Mouse (Mus musculus) ES-Bruce4 (cell line): ENCODE results near the gene Ostm1. TPM values are rescaled to one million over a fixed set of nuclear protein-coding genes. Genes with fewer than 3 reads are reported as not detected.
A peak's percentile ranks its signal among the peaks of the same experiment; 100 is the strongest.

Experiments
- H3K27ac ChIP-seq: 2 replicates; pipeline ENCODE4 v1.5.1; 2012; ENCODE audit warnings: low read length, inconsistent platforms; ENCODE audit not compliant: insufficient read depth
- H3K27me3 ChIP-seq: 2 replicates; pipeline ENCODE4 v1.6.1; 2012; ENCODE audit warnings: mild to moderate bottlenecking, low read length, inconsistent platforms; ENCODE audit not compliant: control insufficient read depth, poor library complexity, insufficient read depth, severe bottlenecking
- H3K36me3 ChIP-seq: 2 replicates; pipeline ENCODE4 v1.6.1; 2012; ENCODE audit warnings: inconsistent platforms, mild to moderate bottlenecking, low read length, moderate library complexity; ENCODE audit not compliant: control insufficient read depth, poor library complexity, insufficient read depth, severe bottlenecking
- H3K4me1 ChIP-seq: one replicate; pipeline ENCODE4 v1.8.1; 2011; ENCODE audit warnings: low read length; ENCODE audit not compliant: control insufficient read depth, insufficient read depth
- H3K4me3 ChIP-seq: 2 replicates; pipeline ENCODE4 v1.5.1; 2011; ENCODE audit warnings: low read depth, mild to moderate bottlenecking, low read length
- H3K9ac ChIP-seq: 2 replicates; pipeline ENCODE4 v1.6.1; 2012; ENCODE audit warnings: low read depth, mild to moderate bottlenecking, inconsistent platforms; ENCODE audit not compliant: poor library complexity, severe bottlenecking
- H3K9me3 ChIP-seq: replicated peaks from 2 replicates; pipeline ENCODE4 v1.6.1; 2012; ENCODE audit warnings: mild to moderate bottlenecking, low read length, inconsistent platforms; ENCODE audit not compliant: control insufficient read depth, poor library complexity, insufficient read depth, severe bottlenecking
- CTCF ChIP-seq: IDR thresholded peaks from one replicate; pipeline ENCODE4 v1.8.1; 2011; ENCODE audit warnings: low read depth, low read length
- EP300 ChIP-seq: IDR thresholded peaks from 2 replicates; pipeline ENCODE4 v1.6.1; 2011; ENCODE audit warnings: low read depth, low read length; ENCODE audit not compliant: insufficient read depth
- POLR2A ChIP-seq: IDR thresholded peaks from one replicate; pipeline ENCODE4 v1.8.1; 2011; ENCODE audit warnings: low read length; ENCODE audit not compliant: insufficient read depth
- polyA plus RNA-seq: library from polyadenylated mRNA; stranded (reverse); fragments of >200 nt; gene quantifications from 2 replicates; pipeline ENCODE4 v1.2.4, GENCODE M21; 2011; ENCODE audit warnings: low read depth; ENCODE audit not compliant: missing spikeins, insufficient read depth, insufficient read length

Ostm1 gene
- polyA plus RNA-seq, 1 experiment, result 18.6 TPM

- no peak overlapping the region for H3K9ac ChIP-seq
- peak overlapping the region; percentile 8 for H3K4me3 ChIP-seq
- H3K36me3 ChIP-seq, result no peaks in the 10 kb centered on the region
- TF ChIP-seq CTCF, result no peak
- TF ChIP-seq POLR2A, result no peak
- no peak for TF ChIP-seq EP300
- peaks cover 17% of the 10 kb centered on the region for H3K27me3 ChIP-seq
- no peaks in the 10 kb centered on the region for H3K4me1 ChIP-seq
- H3K27ac ChIP-seq, result no peak overlapping the region
- H3K9me3 ChIP-seq, result peaks cover 5% of the 10 kb centered on the region
Observed at GRCm38 (mm10) chr10:42631754-42632452, 48.3 kb downstream of the Ostm1 start.

DNA sequence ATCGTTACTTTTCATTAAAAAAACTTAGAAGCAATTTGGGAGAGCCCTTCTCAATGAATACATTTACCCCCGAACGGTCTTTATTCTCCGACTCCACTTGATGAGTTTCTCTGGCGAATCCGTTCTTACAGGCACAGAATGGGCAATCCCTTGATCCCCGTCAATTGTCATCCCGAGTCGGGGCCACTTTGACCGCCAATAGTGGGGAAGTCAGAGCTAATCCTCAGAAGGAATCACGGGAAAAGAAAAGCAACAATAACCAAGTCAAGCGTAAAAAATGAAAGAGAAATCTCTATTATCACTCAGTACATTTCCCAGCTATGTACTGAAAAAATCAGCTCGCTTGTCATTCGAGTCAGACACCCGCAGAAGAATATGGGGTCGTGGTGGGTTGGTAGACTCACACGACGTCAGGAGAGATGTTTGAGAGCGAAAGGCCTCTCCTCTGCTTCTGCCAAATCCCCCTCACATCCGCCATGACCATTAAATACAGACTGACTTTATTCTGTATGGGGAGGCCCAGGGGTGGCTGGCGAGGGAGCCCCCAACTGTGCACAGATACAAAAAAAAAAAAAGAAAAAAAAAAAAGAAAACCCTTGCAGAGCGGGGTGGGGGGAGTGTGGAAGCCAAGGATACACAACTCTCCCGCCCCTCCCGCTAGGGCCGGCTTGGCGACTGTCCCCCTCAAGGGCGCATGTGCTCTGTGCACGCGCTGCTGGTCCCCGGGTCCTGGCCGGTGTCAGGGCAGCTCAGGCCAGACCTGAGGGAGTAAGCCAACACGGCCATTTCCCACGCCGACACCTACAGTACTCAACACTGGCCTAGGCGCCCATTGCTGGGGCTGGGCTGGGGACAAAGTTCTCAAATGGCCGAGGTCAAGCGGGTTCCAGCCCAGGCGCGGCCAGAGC lies 49.1 kb downstream of the Ostm1 start:
- H3K4me1 ChIP-seq, result no peaks in the 10 kb centered on the region

DNA sequence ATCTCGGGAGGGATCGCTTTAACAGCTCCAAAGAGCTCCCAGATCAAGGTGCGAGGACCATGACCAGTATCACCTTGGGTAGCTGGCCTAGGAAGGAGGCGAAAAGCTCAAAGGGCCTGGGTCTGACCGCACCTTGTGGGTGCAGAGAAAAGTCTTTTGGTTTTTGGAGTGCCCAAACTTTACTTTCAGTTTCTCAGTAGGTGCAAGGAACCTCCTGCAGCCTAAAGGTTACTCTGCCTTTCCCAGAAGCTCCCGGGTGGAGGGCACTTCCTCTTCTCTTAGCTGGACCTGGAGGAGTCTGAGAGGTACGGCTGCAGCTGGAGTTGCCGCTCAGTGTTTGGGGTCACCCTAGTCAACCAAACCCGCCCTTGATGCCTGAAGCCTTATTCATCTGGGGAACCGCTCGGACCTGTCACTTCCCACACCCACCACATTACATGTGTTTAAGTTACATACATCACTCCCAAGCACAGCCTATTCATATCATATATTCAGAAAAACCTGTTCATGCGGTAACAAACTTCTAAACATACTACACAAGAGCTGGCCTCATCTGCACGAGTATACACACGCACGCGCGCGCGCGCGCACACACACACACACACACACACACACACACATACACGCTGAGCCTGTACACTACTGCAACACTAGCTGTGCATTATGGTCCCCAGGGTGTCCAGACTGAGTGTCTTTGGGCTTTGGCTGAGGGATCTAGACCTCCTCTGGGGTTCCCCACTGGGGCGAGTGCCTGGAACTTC lies 49.9 kb downstream of the Ostm1 start:
- no peak overlapping the region for H3K27ac ChIP-seq
- peaks cover 5% of the 10 kb centered on the region for H3K9me3 ChIP-seq
- H3K4me1 ChIP-seq, result no peaks in the 10 kb centered on the region
- no peak overlapping the region for H3K4me3 ChIP-seq
- TF ChIP-seq CTCF, result no peak
- no peak for TF ChIP-seq EP300
- no peak for TF ChIP-seq POLR2A
- H3K36me3 ChIP-seq, result no peaks in the 10 kb centered on the region
- peaks cover 17% of the 10 kb centered on the region for H3K27me3 ChIP-seq
- no peak overlapping the region for H3K9ac ChIP-seq

More for the DNA sequence above, 49.1 kb downstream of the Ostm1 start:
- Histone ChIP-seq H3K4me3 (no peak overlapping the region), H3K9ac (no peak overlapping the region), H3K36me3 (no peaks in the 10 kb centered on the region), H3K9me3 (peaks cover 5% of the 10 kb centered on the region), H3K27ac (no peak overlapping the region), H3K27me3 (peaks cover 17% of the 10 kb centered on the region)
- TF ChIP-seq CTCF (no peak), POLR2A (no peak), EP300 (no peak)

DNA sequence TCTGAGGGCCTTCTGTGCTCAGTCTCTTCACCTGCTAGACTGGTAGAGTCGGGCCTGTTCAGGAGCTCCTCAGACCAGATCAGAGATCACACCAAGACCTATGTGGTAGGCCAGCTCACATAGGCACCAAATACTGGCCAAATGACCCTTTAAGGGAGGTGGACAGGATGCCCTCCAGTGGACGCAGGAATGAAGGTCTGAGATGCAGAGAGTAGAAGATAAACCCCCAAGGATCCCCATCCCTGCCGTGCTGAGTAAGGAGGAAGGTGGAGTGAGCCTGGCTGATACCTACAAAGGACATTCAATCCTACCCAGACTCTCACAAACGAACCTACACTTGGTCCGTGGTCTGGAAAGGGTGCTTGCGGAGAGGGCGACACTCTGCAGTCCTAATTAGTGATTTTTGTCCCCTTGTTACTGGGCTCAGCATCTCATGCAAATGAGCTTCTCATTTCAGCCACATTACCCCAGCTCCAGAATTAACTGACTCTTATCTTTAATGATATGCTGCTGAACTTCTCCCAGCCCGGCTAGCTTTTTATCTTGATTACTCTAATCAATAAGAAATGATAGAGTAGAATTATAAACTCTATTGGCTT lies 50.6 kb downstream of the Ostm1 start:
- peaks cover 17% of the 10 kb centered on the region for H3K27me3 ChIP-seq
- no peaks in the 10 kb centered on the region for H3K36me3 ChIP-seq
- TF ChIP-seq EP300 (no peak), CTCF (no peak), POLR2A (no peak)
- H3K4me3 ChIP-seq, result no peak overlapping the region
- no peaks in the 10 kb centered on the region for H3K4me1 ChIP-seq
- peaks cover 5% of the 10 kb centered on the region for H3K9me3 ChIP-seq
- H3K9ac ChIP-seq, result no peak overlapping the region
- no peak overlapping the region for H3K27ac ChIP-seq

GRCm38 (mm10) chr10:42635046-42635445 lies 51.4 kb downstream of the Ostm1 start:
- Histone ChIP-seq H3K4me3 (no peak overlapping the region), H3K9ac (0 out of 2 replicates have a peak overlapping the region, but pooled peaks have one; percentile 64), H3K36me3 (no peaks in the 10 kb centered on the region), H3K9me3 (peaks cover 5% of the 10 kb centered on the region), H3K27me3 (peaks cover 17% of the 10 kb centered on the region), H3K4me1 (no peaks in the 10 kb centered on the region), H3K27ac (no peak overlapping the region)
- no peak for TF ChIP-seq EP300
- TF ChIP-seq POLR2A, result no peak
- no peak for TF ChIP-seq CTCF
